Mouse (Mus musculus) midbrain, embryonic 13.5 days (tissue): ENCODE results near the gene Rhpn2. TPM values are rescaled to one million over a fixed set of nuclear protein-coding genes. Genes with fewer than 3 reads are reported as not detected.

Source experiments
- ATAC-seq: fragments of 200-750 bp; cut with Nextera tagmentation; 2 replicates; pipeline ENCODE4 v1.8.0; 2017; ENCODE audit warnings: mild to moderate bottlenecking, moderate TSS enrichment, moderate library complexity
- H3K27ac ChIP-seq: fragments of 300-500 bp; sonication (generic); 2 replicates; pipeline ENCODE4 v1.5.1; 2015; ENCODE audit warnings: inconsistent platforms, mild to moderate bottlenecking, moderate library complexity
- H3K27me3 ChIP-seq: fragments of 300-500 bp; sonication (generic); 2 replicates; pipeline ENCODE4 v1.6.1; 2015; ENCODE audit warnings: mild to moderate bottlenecking, inconsistent platforms
- H3K36me3 ChIP-seq: fragments of 300-500 bp; sonication (generic); 2 replicates; pipeline ENCODE4 v1.6.1; 2015; ENCODE audit warnings: mild to moderate bottlenecking, inconsistent platforms
- H3K4me1 ChIP-seq: fragments of 300-500 bp; sonication (generic); replicated peaks from 2 replicates; pipeline ENCODE4 v1.6.1; 2015; ENCODE audit warnings: inconsistent platforms
- H3K4me2 ChIP-seq: fragments of 300-500 bp; sonication (generic); replicated peaks from 2 replicates; pipeline ENCODE4 v1.6.1; 2015; ENCODE audit warnings: moderate library complexity, mild to moderate bottlenecking, inconsistent platforms
- H3K4me3 ChIP-seq: fragments of 300-500 bp; sonication (generic); replicated peaks from 2 replicates; pipeline ENCODE4 v1.5.1; 2015; ENCODE audit warnings: mild to moderate bottlenecking, inconsistent platforms
- H3K9ac ChIP-seq: fragments of 300-500 bp; sonication (generic); replicated peaks from 2 replicates; pipeline ENCODE4 v1.6.1; 2015; ENCODE audit warnings: mild to moderate bottlenecking, inconsistent platforms
- H3K9me3 ChIP-seq: fragments of 300-500 bp; sonication (generic); 2 replicates; pipeline ENCODE4 v1.6.1; 2016; ENCODE audit warnings: mild to moderate bottlenecking, inconsistent platforms
- WGBS: fragments of 180-500 bp; shearing (Covaris S2); methylation state at CpG from one replicate; pipeline ENCODE4 v1.1.7; 2015; 5-methylcytosine and 5-hydroxymethylcytosine counted together
- polyA plus RNA-seq: library from polyadenylated mRNA; unstranded; fragments of >200 nt; fragmentation: Nextera tagmentation; extraction: Ambion mirVana; gene quantifications from 2 replicates; pipeline ENCODE4 v1.2.1, GENCODE M21; 2015

The Rhpn2 gene
- polyA plus RNA-seq, 1 experiment from 2014 or later: 1.3 TPM

- no peak for ATAC-seq
- no peak overlapping the region for H3K9ac ChIP-seq
- no peak overlapping the region for H3K27ac ChIP-seq
- no peaks in the 10 kb centered on the region for H3K9me3 ChIP-seq
- H3K4me3 ChIP-seq: no peak overlapping the region
- H3K4me2 ChIP-seq: no peak overlapping the region
- no peaks in the 10 kb centered on the region; the same call in 1 of the 2 replicates for H3K4me1 ChIP-seq
- whole genome bisulfite sequencing: 89% methylated on average over 3 of the region's 3 CpGs
- H3K36me3 ChIP-seq: no peaks in the 10 kb centered on the region
- H3K27me3 ChIP-seq: no peaks in the 10 kb centered on the region
Measured at GRCm38 (mm10) chr7:35351155-35351554, 17.2 kb downstream of the Rhpn2 start.

- Histone ChIP-seq H3K27me3 (no peaks in the 10 kb centered on the region), H3K9me3 (no peaks in the 10 kb centered on the region), H3K4me2 (no peak overlapping the region), H3K4me3 (no peak overlapping the region), H3K27ac (no peak overlapping the region), H3K9ac (no peak overlapping the region), H3K36me3 (no peaks in the 10 kb centered on the region), H3K4me1 (no peaks in the 10 kb centered on the region; the same call in 1 of the 2 replicates)
- ATAC-seq: no peak
- WGBS: 89% methylated on average over 15 of the region's 15 CpGs
Measured at GRCm38 (mm10) chr7:35353306-35353705, 19.3 kb downstream of the Rhpn2 start.

GRCm38 (mm10) chr7:35355303-35355872 lies 21.4 kb downstream of the Rhpn2 start:
- H3K27me3 ChIP-seq: no peaks in the 10 kb centered on the region
- no peak overlapping the region for H3K4me2 ChIP-seq
- no peak overlapping the region for H3K9ac ChIP-seq
- H3K4me3 ChIP-seq: no peak overlapping the region
- H3K4me1 ChIP-seq: no peaks in the 10 kb centered on the region; the same call in 1 of the 2 replicates
- H3K9me3 ChIP-seq: no peaks in the 10 kb centered on the region
- no peak for ATAC-seq
- 89% methylated on average over 5 of the region's 5 CpGs for WGBS
- H3K27ac ChIP-seq: no peak overlapping the region
- H3K36me3 ChIP-seq: no peaks in the 10 kb centered on the region

GRCm38 (mm10) chr7:35357621-35358020 lies 23.7 kb downstream of the Rhpn2 start:
- Histone ChIP-seq H3K27ac (no peak overlapping the region), H3K9ac (no peak overlapping the region), H3K4me1 (no peaks in the 10 kb centered on the region; the same call in 1 of the 2 replicates), H3K36me3 (no peaks in the 10 kb centered on the region), H3K4me2 (no peak overlapping the region), H3K9me3 (no peaks in the 10 kb centered on the region), H3K27me3 (no peaks in the 10 kb centered on the region), H3K4me3 (no peak overlapping the region)
- no peak for ATAC-seq
- 88% methylated on average over 12 of the region's 12 CpGs for WGBS

- H3K9me3 ChIP-seq: no peaks in the 10 kb centered on the region
- no peaks in the 10 kb centered on the region for H3K27me3 ChIP-seq
- no peak overlapping the region for H3K4me3 ChIP-seq
- no peaks in the 10 kb centered on the region for H3K4me1 ChIP-seq
- no peak overlapping the region for H3K9ac ChIP-seq
- no peak for ATAC-seq
- WGBS: 75% methylated on average over 5 of the region's 5 CpGs
- no peaks in the 10 kb centered on the region for H3K36me3 ChIP-seq
- no peak overlapping the region for H3K27ac ChIP-seq
- no peak overlapping the region for H3K4me2 ChIP-seq
Measured at GRCm38 (mm10) chr7:35362253-35362652, 28.3 kb downstream of the Rhpn2 start.

GRCm38 (mm10) chr7:35362868-35363267 lies 28.9 kb downstream of the Rhpn2 start:
- no peaks in the 10 kb centered on the region for H3K9me3 ChIP-seq
- no peak for ATAC-seq
- H3K4me2 ChIP-seq: no peak overlapping the region
- WGBS: 86% methylated on average over 5 of the region's 5 CpGs
- H3K4me3 ChIP-seq: no peak overlapping the region
- no peaks in the 10 kb centered on the region for H3K4me1 ChIP-seq
- no peaks in the 10 kb centered on the region for H3K36me3 ChIP-seq
- H3K27me3 ChIP-seq: no peaks in the 10 kb centered on the region
- H3K9ac ChIP-seq: no peak overlapping the region
- no peak overlapping the region for H3K27ac ChIP-seq

GRCm38 (mm10) chr7:35365161-35365910 lies 31.4 kb downstream of the Rhpn2 start:
- H3K27ac ChIP-seq: no peak overlapping the region
- no peak overlapping the region for H3K4me3 ChIP-seq
- no peak for ATAC-seq
- H3K4me1 ChIP-seq: no peaks in the 10 kb centered on the region
- 77% methylated on average over 12 of the region's 12 CpGs for WGBS
- no peak overlapping the region for H3K9ac ChIP-seq
- no peaks in the 10 kb centered on the region for H3K36me3 ChIP-seq
- H3K27me3 ChIP-seq: no peaks in the 10 kb centered on the region
- H3K4me2 ChIP-seq: no peak overlapping the region
- no peaks in the 10 kb centered on the region; the same call in 1 of the 2 replicates for H3K9me3 ChIP-seq

GRCm38 (mm10) chr7:35371096-35371495 lies 37.1 kb downstream of the Rhpn2 start:
- no peak for ATAC-seq
- H3K4me1 ChIP-seq: no peaks in the 10 kb centered on the region
- H3K9me3 ChIP-seq: no peaks in the 10 kb centered on the region; the same call in 1 of the 2 replicates
- H3K36me3 ChIP-seq: no peaks in the 10 kb centered on the region
- H3K4me3 ChIP-seq: no peak overlapping the region
- no peak overlapping the region; the same call in 1 of the 2 replicates for H3K9ac ChIP-seq
- H3K27me3 ChIP-seq: no peaks in the 10 kb centered on the region
- H3K27ac ChIP-seq: no peak overlapping the region
- 10% methylated on average over 14 of the region's 14 CpGs for WGBS
- H3K4me2 ChIP-seq: no peak overlapping the region

- Histone ChIP-seq H3K4me1 (no peaks in the 10 kb centered on the region), H3K4me3 (no peak overlapping the region), H3K9ac (no peak overlapping the region), H3K36me3 (no peaks in the 10 kb centered on the region), H3K27ac (no peak overlapping the region), H3K4me2 (no peak overlapping the region), H3K27me3 (no peaks in the 10 kb centered on the region), H3K9me3 (no peaks in the 10 kb centered on the region; the same call in 1 of the 2 replicates)
- WGBS: 94% methylated on average over 14 of the region's 14 CpGs
- no peak for ATAC-seq
Measured at GRCm38 (mm10) chr7:35372483-35373017, 38.6 kb downstream of the Rhpn2 start.

GRCm38 (mm10) chr7:35373146-35373989 lies 39.4 kb downstream of the Rhpn2 start:
- no peaks in the 10 kb centered on the region for H3K4me1 ChIP-seq
- ATAC-seq: no peak
- H3K4me2 ChIP-seq: no peak overlapping the region
- H3K27ac ChIP-seq: no peak overlapping the region
- H3K9me3 ChIP-seq: no peaks in the 10 kb centered on the region; the same call in 1 of the 2 replicates
- H3K9ac ChIP-seq: no peak overlapping the region
- H3K27me3 ChIP-seq: no peaks in the 10 kb centered on the region
- H3K4me3 ChIP-seq: no peak overlapping the region
- 69% methylated on average over 16 of the region's 16 CpGs for WGBS
- H3K36me3 ChIP-seq: no peaks in the 10 kb centered on the region

- 86% methylated on average over 7 of the region's 7 CpGs for WGBS
- ATAC-seq: no peak
- H3K9ac ChIP-seq: no peak overlapping the region
- H3K9me3 ChIP-seq: no peaks in the 10 kb centered on the region
- H3K27me3 ChIP-seq: no peaks in the 10 kb centered on the region
- H3K36me3 ChIP-seq: no peaks in the 10 kb centered on the region
- H3K4me3 ChIP-seq: no peak overlapping the region
- H3K4me2 ChIP-seq: no peak overlapping the region
- no peak overlapping the region for H3K27ac ChIP-seq
- H3K4me1 ChIP-seq: no peaks in the 10 kb centered on the region
Measured at GRCm38 (mm10) chr7:35374265-35374664, 40.3 kb downstream of the Rhpn2 start.

- no peaks in the 10 kb centered on the region for H3K36me3 ChIP-seq
- H3K4me3 ChIP-seq: no peak overlapping the region
- H3K9ac ChIP-seq: no peak overlapping the region
- no peaks in the 10 kb centered on the region for H3K9me3 ChIP-seq
- 90% methylated on average over 9 of the region's 9 CpGs for WGBS
- no peaks in the 10 kb centered on the region for H3K4me1 ChIP-seq
- no peak overlapping the region for H3K27ac ChIP-seq
- no peak overlapping the region for H3K4me2 ChIP-seq
- no peak for ATAC-seq
- no peaks in the 10 kb centered on the region for H3K27me3 ChIP-seq
Measured at GRCm38 (mm10) chr7:35376623-35377022, 42.7 kb downstream of the Rhpn2 start.
